Mouse (Mus musculus) liver, embryonic 16.5 days (tissue): ENCODE results near the gene Diras1. TPM values are rescaled to one million over a fixed set of nuclear protein-coding genes. Genes with fewer than 3 reads are reported as not detected.
"Not testable (repeated sequence)": the region's sequence is repeated elsewhere in the genome, so short reads cannot be mapped to it uniquely, and the experiment has no call there.

Experiments used
- ATAC-seq: fragments of 200-750 bp; cut with Nextera tagmentation; 2 replicates; pipeline ENCODE4 v1.8.0; 2017; ENCODE audit warnings: low read depth, mild to moderate bottlenecking, moderate number of reproducible peaks, moderate library complexity
- H3K27ac ChIP-seq: fragments of 300-500 bp; sonication (generic); 2 replicates; pipeline ENCODE4 v1.5.1; 2014; ENCODE audit warnings: mild to moderate bottlenecking, low read length
- H3K27me3 ChIP-seq: fragments of 300-500 bp; sonication (generic); 2 replicates; pipeline ENCODE4 v1.6.1; 2014; ENCODE audit warnings: low read depth, low read length, mixed read lengths; ENCODE audit not compliant: control insufficient read depth, insufficient read depth
- H3K36me3 ChIP-seq: fragments of 300-500 bp; sonication (generic); 2 replicates; pipeline ENCODE4 v1.6.1; 2014; ENCODE audit warnings: mild to moderate bottlenecking; ENCODE audit not compliant: control insufficient read depth, insufficient read depth
- H3K4me1 ChIP-seq: fragments of 300-500 bp; sonication (generic); 2 replicates; pipeline ENCODE4 v1.6.1; 2014; ENCODE audit warnings: low read depth, low read length, mixed read lengths; ENCODE audit not compliant: control insufficient read depth
- H3K4me2 ChIP-seq: fragments of 300-500 bp; sonication (generic); 2 replicates; pipeline ENCODE4 v1.6.1; 2014; ENCODE audit warnings: low read depth, low read length, mixed read lengths
- H3K4me3 ChIP-seq: fragments of 300-500 bp; sonication (generic); 2 replicates; pipeline ENCODE4 v1.5.1; 2014; ENCODE audit warnings: low read depth, mild to moderate bottlenecking, low read length
- H3K9ac ChIP-seq: fragments of 300-500 bp; sonication (generic); 2 replicates; pipeline ENCODE4 v1.6.1; 2014; ENCODE audit warnings: low read depth, low read length
- H3K9me3 ChIP-seq: fragments of 300-500 bp; sonication (generic); replicated peaks from 2 replicates; pipeline ENCODE4 v1.6.1; 2016; ENCODE audit warnings: low read length; ENCODE audit not compliant: control insufficient read depth
- WGBS: fragments of 180-500 bp; shearing (Covaris S2); extraction: QIAGEN DNeasy Blood & Tissue Kit; methylation state at CpG from one replicate; pipeline ENCODE4 v1.1.7; 2014; ENCODE audit not compliant: insufficient replicate concordance; 5-methylcytosine and 5-hydroxymethylcytosine counted together
- polyA plus RNA-seq: library from polyadenylated mRNA; unstranded; fragments of >200 nt; fragmentation: Nextera tagmentation; extraction: Ambion mirVana; gene quantifications from 2 replicates; pipeline ENCODE4 v1.2.1, GENCODE M21; 2015

Gene Diras1
- polyA plus RNA-seq = not detected in 2 replicates

DNA sequence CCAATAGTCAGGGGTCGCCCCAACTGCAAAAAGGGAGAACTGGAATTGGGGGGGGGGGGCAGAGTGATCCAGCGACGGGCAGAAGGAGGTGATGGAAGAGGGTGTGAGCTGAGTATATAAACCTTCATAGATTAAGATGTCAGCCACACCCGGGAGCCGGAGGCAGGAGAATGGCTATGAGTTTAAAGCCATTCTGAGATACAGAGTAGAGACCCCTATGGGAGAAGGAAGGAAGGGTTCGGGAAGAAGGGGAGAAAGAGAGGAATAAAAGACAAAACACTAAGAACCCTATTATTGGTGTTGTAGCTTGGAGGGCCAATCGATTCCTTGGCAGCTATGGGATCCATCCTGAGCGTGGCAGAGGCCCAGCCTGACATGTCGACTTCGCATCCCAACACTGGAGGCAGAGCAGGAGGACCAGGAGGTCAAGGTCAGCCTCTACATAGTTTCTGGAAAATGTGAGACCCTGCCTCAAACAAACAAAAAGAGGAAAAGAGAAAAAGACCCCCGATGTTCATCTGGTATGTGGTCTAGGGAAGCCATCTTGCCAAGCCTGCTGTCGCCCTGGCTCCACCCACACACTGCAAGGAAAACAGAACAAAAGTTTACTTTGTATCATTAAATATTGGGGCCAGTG, at the start of gene Diras1:
TSS of gene Diras1 (minus strand) at position 24 of the 637 bp plus-strand sequence.
- Histone ChIP-seq H3K9me3 (no peaks in the 10 kb centered on the region), H3K4me3 (no peak within 1 kb of the TSS; the same call in 1 of the 2 replicates), H3K4me1 (no peaks in the 10 kb centered on the region; the same call in 1 of the 2 replicates), H3K4me2 (no peak within 1 kb of the TSS), H3K27ac (no peak within 1 kb of the TSS), H3K36me3 (no peaks in the 10 kb centered on the region), H3K27me3 (peaks cover 42% of the 10 kb centered on the region), H3K9ac (no peak within 1 kb of the TSS)
- ATAC-seq = no peak
- 41% methylated on average over 12 of the region's 12 CpGs for WGBS

DNA sequence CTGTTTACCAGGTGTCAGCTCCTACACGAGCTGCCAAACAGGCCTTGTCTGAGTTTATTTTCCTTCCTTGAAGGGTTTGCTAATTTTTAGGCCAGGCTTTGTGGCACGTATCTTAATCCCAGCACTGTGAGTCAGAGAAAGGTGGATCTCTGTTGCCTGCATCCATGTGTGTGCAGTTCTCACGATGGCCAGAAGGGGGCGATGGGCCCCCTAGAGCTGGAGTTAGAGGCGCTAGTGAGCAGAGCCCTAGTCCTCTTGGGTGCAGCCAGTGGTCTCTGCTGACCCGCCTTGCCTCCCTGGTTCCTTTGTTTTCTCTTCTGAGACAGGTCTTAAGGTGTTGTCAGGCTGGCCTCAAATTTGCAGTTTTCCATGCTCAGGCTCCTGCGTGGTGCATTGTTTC, 48.0 kb upstream of the Diras1 start:
- Histone ChIP-seq H3K4me3 (no peak overlapping the region), H3K4me2 (no peak overlapping the region), H3K4me1 (peaks cover 20% of the 10 kb centered on the region), H3K9me3 (no peaks in the 10 kb centered on the region), H3K9ac (no peak overlapping the region), H3K36me3 (0 out of 2 replicates have a peak, but pooled peaks cover 2% of the 10 kb centered on the region), H3K27me3 (no peaks in the 10 kb centered on the region), H3K27ac (no peak overlapping the region)
- WGBS = 57% methylated on average over 7 of the region's 7 CpGs
- ATAC-seq = no peak

DNA sequence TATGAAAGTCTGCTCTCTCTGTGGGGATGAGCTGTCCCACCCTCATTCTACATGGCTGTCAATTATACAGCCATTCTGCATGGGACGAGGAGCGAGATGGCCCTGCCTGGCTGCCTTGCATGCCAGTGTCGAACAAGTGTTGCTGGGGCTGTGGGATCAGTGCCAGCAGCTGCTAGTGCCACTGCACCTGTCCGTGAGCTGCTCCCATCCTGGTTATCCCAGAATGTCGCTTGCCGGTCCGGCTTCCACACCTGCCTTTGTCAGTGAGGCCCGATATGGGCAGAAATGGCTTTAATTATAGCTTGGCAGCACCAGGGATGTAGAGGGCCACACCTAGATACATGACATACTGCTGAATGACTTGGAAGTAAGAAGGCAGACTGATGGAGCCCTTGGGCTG, 46.8 kb upstream of the Diras1 start:
- 83% methylated on average over 8 of the region's 8 CpGs for WGBS

DNA sequence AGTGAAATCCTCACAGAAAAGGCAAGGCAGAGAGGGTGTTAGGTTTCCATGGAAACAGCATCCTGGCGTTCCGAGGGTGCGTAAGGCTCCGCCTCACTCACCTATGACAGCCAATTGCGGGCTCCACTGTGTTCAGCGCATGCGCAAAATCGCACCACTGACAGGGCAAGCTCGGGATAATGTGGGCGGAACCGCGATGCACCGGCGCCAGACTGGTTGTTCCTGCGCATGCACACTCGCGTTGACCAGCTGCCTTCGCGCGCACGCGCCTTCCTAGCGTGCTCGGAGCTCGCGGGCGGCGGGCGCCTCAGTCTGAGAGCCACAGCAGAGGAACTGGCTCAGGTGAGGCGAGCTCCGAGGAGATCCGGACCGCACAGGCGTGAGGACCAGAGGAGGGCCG, 44.4 kb upstream of the Diras1 start, which contains the start of gene Thop1:
TSS of gene Thop1 (plus strand) at position 200 of the 400 bp plus-strand sequence.
- Histone ChIP-seq H3K4me2 (peak within 1 kb of the TSS; percentile 98), H3K9me3 (no peaks in the 10 kb centered on the region), H3K36me3 (0 out of 2 replicates have a peak, but pooled peaks cover 2% of the 10 kb centered on the region), H3K27me3 (no peaks in the 10 kb centered on the region), H3K9ac (peak within 1 kb of the TSS; percentile 79), H3K4me1 (peaks cover 20% of the 10 kb centered on the region), H3K27ac (no peak within 1 kb of the TSS), H3K4me3 (peak within 1 kb of the TSS; percentile 74)
- ATAC-seq = peak; percentile 98
- under 1% methylated on average over 35 of the region's 35 CpGs for WGBS

More for the DNA sequence above, 46.8 kb upstream of the Diras1 start:
- H3K9me3 ChIP-seq = no peaks in the 10 kb centered on the region
- no peak overlapping the region for H3K4me3 ChIP-seq
- no peak for ATAC-seq
- no peak overlapping the region for H3K27ac ChIP-seq
- H3K27me3 ChIP-seq = no peaks in the 10 kb centered on the region
- H3K36me3 ChIP-seq = 0 out of 2 replicates have a peak, but pooled peaks cover 2% of the 10 kb centered on the region
- H3K4me2 ChIP-seq = no peak overlapping the region
- H3K4me1 ChIP-seq = peaks cover 20% of the 10 kb centered on the region
- H3K9ac ChIP-seq = no peak overlapping the region

DNA sequence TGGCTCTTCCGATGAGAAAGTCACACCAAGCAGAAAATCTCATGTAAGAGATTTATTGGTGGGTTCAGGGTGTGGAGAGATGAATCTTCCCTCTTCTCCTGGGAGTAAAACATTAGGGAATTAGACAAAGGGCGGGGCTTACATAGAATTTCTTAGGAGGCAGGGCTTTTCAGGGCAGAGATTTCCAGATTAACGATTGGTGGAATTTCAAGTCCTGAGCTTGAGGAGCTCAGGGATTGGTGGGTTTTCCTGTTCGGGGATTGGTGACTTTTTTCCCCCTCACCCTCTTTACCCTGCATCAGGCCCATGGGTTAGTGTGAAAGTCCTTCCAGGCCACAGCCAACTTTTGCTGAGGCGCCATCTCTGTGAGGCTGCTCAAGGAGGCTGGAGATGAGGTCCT, 43.2 kb upstream of the Diras1 start:
- 0 out of 2 replicates have a peak, but pooled peaks cover 2% of the 10 kb centered on the region for H3K36me3 ChIP-seq
- no peaks in the 10 kb centered on the region for H3K27me3 ChIP-seq
- no peak overlapping the region for H3K4me3 ChIP-seq
- 66% methylated on average over 5 of the region's 5 CpGs for WGBS
- no peak overlapping the region for H3K9ac ChIP-seq
- no peak overlapping the region for H3K4me2 ChIP-seq
- peaks cover 20% of the 10 kb centered on the region for H3K4me1 ChIP-seq
- ATAC-seq = no peak
- no peak overlapping the region for H3K27ac ChIP-seq
- H3K9me3 ChIP-seq = no peaks in the 10 kb centered on the region

DNA sequence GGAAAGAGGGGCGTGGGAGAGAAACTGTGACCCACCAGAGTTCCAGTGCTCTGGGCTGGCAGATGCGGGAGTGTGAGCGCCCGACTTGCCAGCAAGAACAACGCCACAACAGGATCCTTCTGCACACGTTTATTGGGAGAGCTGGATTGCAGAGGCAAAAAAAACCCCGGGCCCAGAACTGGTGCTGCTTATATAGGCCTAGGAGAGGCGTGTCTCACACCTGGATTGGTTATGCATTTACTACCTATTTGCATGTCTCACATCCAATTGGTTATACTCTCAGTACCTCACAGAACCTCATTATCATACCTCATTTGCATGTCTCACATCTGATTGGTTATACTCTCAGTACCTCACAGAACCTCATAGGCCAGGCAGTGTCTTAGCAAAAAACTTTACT, 39.1 kb upstream of the Diras1 start:
- ATAC-seq, H3K36me3 ChIP-seq: not testable (repeated sequence)

DNA sequence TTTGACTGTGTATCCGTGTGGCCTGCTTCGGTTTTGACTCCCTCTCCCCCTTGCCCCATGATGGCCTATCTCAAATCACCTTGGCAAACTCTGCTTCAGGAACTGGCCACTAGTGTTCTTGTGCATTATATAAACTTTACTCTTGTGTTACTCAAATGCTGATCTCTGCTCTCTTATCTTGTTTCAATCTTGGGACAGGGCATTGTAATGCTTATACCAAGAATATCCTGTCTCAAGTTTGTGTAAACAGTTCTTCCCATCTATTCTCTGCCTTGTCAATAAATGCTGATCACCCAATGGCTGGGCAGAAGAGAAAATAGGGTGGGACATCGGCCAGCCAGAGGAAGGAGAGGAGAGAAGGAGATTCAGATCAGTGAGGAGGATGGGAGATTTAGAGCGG, 37.2 kb upstream of the Diras1 start:
- Histone ChIP-seq H3K4me3 (no peak overlapping the region), H3K27me3 (no peaks in the 10 kb centered on the region)

More for the DNA sequence above, 39.1 kb upstream of the Diras1 start:
- not testable (repeated sequence) for H3K27ac ChIP-seq, H3K4me2 ChIP-seq, H3K4me3 ChIP-seq, H3K9ac ChIP-seq, H3K9me3 ChIP-seq, H3K27me3 ChIP-seq, H3K4me1 ChIP-seq
- WGBS = 77% methylated on average over 8 of the region's 8 CpGs

DNA sequence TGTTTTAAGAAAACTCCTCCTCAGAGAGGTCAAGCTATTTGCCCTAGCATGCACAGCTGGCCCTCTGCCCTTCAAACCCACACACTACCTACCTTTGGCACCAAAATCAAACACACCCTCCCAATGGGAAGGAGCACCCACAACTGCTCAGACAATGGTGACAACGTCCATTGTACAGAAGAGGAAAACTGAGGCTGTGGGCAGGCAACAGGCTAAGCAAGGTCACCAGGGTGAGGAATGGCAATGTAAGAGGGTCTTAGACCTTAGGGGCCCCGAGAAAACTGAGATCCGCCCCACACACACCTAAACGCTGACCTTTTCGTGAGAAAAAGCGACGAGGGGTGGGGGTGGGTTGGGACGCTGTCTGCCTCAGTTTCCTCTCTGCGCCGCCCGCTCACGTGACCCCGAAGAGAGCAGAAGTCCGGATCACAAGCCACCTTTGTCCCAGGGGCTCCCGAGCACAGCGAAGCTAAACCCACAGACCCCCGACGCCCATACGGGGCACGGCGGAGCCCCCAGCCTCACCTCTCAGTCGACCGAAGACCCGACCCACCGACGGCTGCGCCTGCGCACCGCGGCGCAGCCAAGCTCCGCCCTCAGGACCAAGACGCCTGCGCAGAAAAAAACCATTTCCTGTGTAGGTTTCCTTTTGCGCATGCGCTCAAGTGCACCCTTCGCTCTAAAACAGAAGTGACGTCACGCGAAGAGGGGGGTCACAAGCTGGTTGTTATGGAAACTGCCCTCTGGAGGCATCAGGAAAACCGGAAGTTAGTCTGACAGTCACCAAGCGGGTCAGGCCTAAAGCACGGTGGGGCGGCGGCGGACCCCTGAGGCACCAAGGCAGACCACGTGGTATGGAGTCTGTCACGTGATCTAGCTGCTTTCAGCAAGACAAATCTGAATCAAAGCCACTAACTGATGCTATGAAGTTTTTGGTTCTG, 34.4 kb upstream of the Diras1 start, which contains the start of gene Sgta:
TSS of gene Sgta (minus strand) at position 579 of the 941 bp plus-strand sequence.
- H3K4me1 ChIP-seq = peaks cover 12% of the 10 kb centered on the region
- H3K27me3 ChIP-seq = no peaks in the 10 kb centered on the region
- H3K36me3 ChIP-seq = no peaks in the 10 kb centered on the region
- H3K9me3 ChIP-seq = no peaks in the 10 kb centered on the region
- peak; percentile 90 for ATAC-seq
- under 1% methylated on average over 48 of the region's 48 CpGs for WGBS
- H3K4me3 ChIP-seq = peak within 1 kb of the TSS; percentile 72
- peak within 1 kb of the TSS; percentile 39; the same call in 1 of the 2 replicates for H3K27ac ChIP-seq
- H3K9ac ChIP-seq = peak within 1 kb of the TSS; percentile 82
- peak within 1 kb of the TSS; percentile 87 for H3K4me2 ChIP-seq

More for the DNA sequence above, 37.2 kb upstream of the Diras1 start:
- no peak overlapping the region for H3K9ac ChIP-seq
- H3K4me2 ChIP-seq = no peak overlapping the region
- no peak overlapping the region for H3K27ac ChIP-seq
- peaks cover 12% of the 10 kb centered on the region for H3K4me1 ChIP-seq
- no peaks in the 10 kb centered on the region for H3K36me3 ChIP-seq
- no peak for ATAC-seq
- no peaks in the 10 kb centered on the region for H3K9me3 ChIP-seq
- 46% methylated on average over 4 of the region's 4 CpGs for WGBS
